Mouse (Mus musculus) cerebellum, postnatal 25 days (tissue): ENCODE results near the gene Ptgr2.
"Not testable (repeated sequence)": the region's sequence is repeated elsewhere in the genome, so short reads cannot be mapped to it uniquely, and the experiment has no call there.

Experiments used
- DNase-seq, 2 experiments: peaks; one replicate each; pipeline ENCODE4 v3.0.0; 2021; ENCODE audit warnings: mixed read lengths in 2 of 2

The Ptgr2 gene

GRCm38 (mm10) chr12:84311306-84311705 is 26.3 kb downstream of the Ptgr2 start:
- DNase-seq, result no peak

GRCm38 (mm10) chr12:84316006-84316405 is 31.0 kb downstream of the Ptgr2 start:
- no peak for DNase-seq

- DNase-seq, result peak; percentile 93 to 95
Observed at GRCm38 (mm10) chr12:84316721-84317621, 31.9 kb downstream of the Ptgr2 start, which contains the start of gene Zfp410. Gene Zfp410 (plus strand): TSS chr12:84316852.

- DNase-seq, result no peak
Observed at GRCm38 (mm10) chr12:84327111-84327512, 42.1 kb downstream of the Ptgr2 start.

GRCm38 (mm10) chr12:84336963-84337625 is 52.1 kb downstream of the Ptgr2 start:
- no peak for DNase-seq

- DNase-seq, result peak in 1 of 2 experiments; percentile 39
Observed at GRCm38 (mm10) chr12:84347192-84347591, 62.2 kb downstream of the Ptgr2 start.

GRCm38 (mm10) chr12:84358699-84359098 is 73.7 kb downstream of the Ptgr2 start:
- not testable (repeated sequence) for DNase-seq

GRCm38 (mm10) chr12:84361555-84362489 is 76.8 kb downstream of the Ptgr2 start, which contains the start of the genes Coq6 and Fam161b:
Gene Coq6 (plus strand): TSS chr12:84361657.
Gene Fam161b (minus strand): TSS chr12:84361833.
- peak; percentile 91 to 96 for DNase-seq

- DNase-seq, result no peak
Observed at GRCm38 (mm10) chr12:84362872-84363271, 77.8 kb downstream of the Ptgr2 start.

- DNase-seq, result no peak
Observed at GRCm38 (mm10) chr12:84364291-84364690, 79.3 kb downstream of the Ptgr2 start.

- DNase-seq, result no peak
Observed at GRCm38 (mm10) chr12:84365137-84365536, 80.1 kb downstream of the Ptgr2 start.
